Mouse (Mus musculus): ENCODE measurements around the gene Polm.

- TF ChIP-seq TAL1 (IDR thresholded peaks at IDR 0.05; ENCODE audit: low read length) (no peak), GATA1 (IDR thresholded peaks at IDR 0.05; ENCODE audit: low read length) (no peak)
Observed at GRCm38 (mm10) chr11:5860639-5861038, 22.8 kb upstream of the Polm start.

Measured in erythroblast, embryonic 14.5 days (primary cell).